Mouse (Mus musculus) embryo, embryonic 11 days (tissue): ENCODE measurements at regions not wholly inside any gene's neighbourhood (a gene's known extent, or its start where the extent isn't known, plus 50 kb on each side); places are given as distances from the start of the nearest gene placed in this dataset.

Source experiments
- DNase-seq: peaks from one replicate; pipeline ENCODE4 v3.0.0-alpha.2; 2015

GRCm38 (mm10) chr1:42480348-42480920 lies 215.1 kb upstream of the Pou3f3 start:
- no peak for DNase-seq

GRCm38 (mm10) chr1:42489563-42489962 lies 206.0 kb upstream of the Pou3f3 start:
- peak; percentile 18 for DNase-seq

- DNase-seq, result peak; percentile 70
These were observed 204.5 kb upstream of the Pou3f3 start for GRCm38 (mm10) chr1:42490856-42491643.

- peak; percentile 70 for DNase-seq
These were observed 203.8 kb upstream of the Pou3f3 start for GRCm38 (mm10) chr1:42491644-42492277.

GRCm38 (mm10) chr1:42496022-42496421 lies 199.5 kb upstream of the Pou3f3 start:
- no peak for DNase-seq

- no peak for DNase-seq
These were observed 199.1 kb upstream of the Pou3f3 start for GRCm38 (mm10) chr1:42496433-42496832.

- DNase-seq, result no peak
These were observed 196.7 kb upstream of the Pou3f3 start for GRCm38 (mm10) chr1:42498901-42499300.

- DNase-seq, result no peak
These were observed 191.1 kb upstream of the Pou3f3 start for GRCm38 (mm10) chr1:42504491-42504890.

GRCm38 (mm10) chr1:42505048-42505729 lies 190.4 kb upstream of the Pou3f3 start:
- no peak for DNase-seq

- no peak for DNase-seq
These were observed 181.2 kb upstream of the Pou3f3 start for GRCm38 (mm10) chr1:42514417-42514816.

- no peak for DNase-seq
These were observed 171.2 kb upstream of the Pou3f3 start for GRCm38 (mm10) chr1:42524401-42524800.

GRCm38 (mm10) chr1:42527746-42528476 lies 167.7 kb upstream of the Pou3f3 start:
- no peak for DNase-seq

GRCm38 (mm10) chr1:42532908-42533307 lies 162.7 kb upstream of the Pou3f3 start:
- no peak for DNase-seq

GRCm38 (mm10) chr1:42539066-42539539 lies 156.5 kb upstream of the Pou3f3 start:
- DNase-seq, result no peak

- peak; percentile 71 for DNase-seq
These were observed 155.7 kb upstream of the Pou3f3 start for GRCm38 (mm10) chr1:42539541-42540520.

GRCm38 (mm10) chr1:42541991-42542390 lies 153.6 kb upstream of the Pou3f3 start:
- no peak for DNase-seq

GRCm38 (mm10) chr1:42542846-42543549 lies 152.6 kb upstream of the Pou3f3 start:
- DNase-seq, result no peak

GRCm38 (mm10) chr1:42546879-42547278 lies 148.7 kb upstream of the Pou3f3 start:
- DNase-seq, result no peak

- no peak for DNase-seq
These were observed 138.3 kb upstream of the Pou3f3 start for GRCm38 (mm10) chr1:42557301-42557700.

- DNase-seq, result no peak
These were observed 127.9 kb upstream of the Pou3f3 start for GRCm38 (mm10) chr1:42567640-42568039.

GRCm38 (mm10) chr1:42585191-42585590 lies 110.4 kb upstream of the Pou3f3 start:
- DNase-seq, result no peak
